ENCODE assay signal across 8 mouse cellular contexts in genomic region chr13:75752216-75752938, GRCm38 (mm10). TPM values are rescaled to one million over a fixed set of nuclear protein-coding genes. Genes with fewer than 3 reads are reported as not detected.
A peak's percentile ranks its signal among the peaks of the same experiment; 100 is the strongest.
DNase-seq lines count a peak whose midpoint lies in the region; ATAC-seq and TF ChIP-seq lines count a peak whose summit lies in the region.

No protein-coding gene starts in this region.

- H3K9me3 ChIP-seq in hindbrain, embryonic 13.5 days: no peaks in the 10 kb centered on the region
- no peaks in the 10 kb centered on the region for H3K9me3 ChIP-seq in hindbrain, embryonic 10.5 days

- H3K27ac ChIP-seq in hindbrain, embryonic 13.5 days: no peak overlapping the region
- H3K27ac ChIP-seq in hindbrain, embryonic 10.5 days: no peak overlapping the region

- POLR2A ChIA-PET in Patski (lab: Charles Lee): no interaction called here

- H3K4me2 ChIP-seq in hindbrain, embryonic 13.5 days: no peak overlapping the region

- no peak overlapping the region for H3K9ac ChIP-seq in hindbrain, embryonic 13.5 days

- no peak overlapping the region for H3K4me3 ChIP-seq in hindbrain, embryonic 13.5 days
- no peak overlapping the region for H3K4me3 ChIP-seq in hindbrain, embryonic 10.5 days

- intact Hi-C loops in heart, postnatal 10 days (cut with DNase I): no loop called here
- intact Hi-C loops in left cerebral cortex, postnatal 25 days (cut with DNase I): no loop called here

- no peaks in the 10 kb centered on the region for H3K27me3 ChIP-seq in hindbrain, embryonic 13.5 days
- no peaks in the 10 kb centered on the region for H3K27me3 ChIP-seq in hindbrain, embryonic 10.5 days (ENCODE audit: insufficient read depth, poor library complexity, severe bottlenecking)
- H3K27me3 ChIP-seq in Patski: no peaks in the 10 kb centered on the region

- no peaks in the 10 kb centered on the region for H3K36me3 ChIP-seq in hindbrain, embryonic 13.5 days
- H3K36me3 ChIP-seq in hindbrain, embryonic 10.5 days: no peaks in the 10 kb centered on the region

- CTCF ChIA-PET in Patski (lab: Charles Lee): interaction anchor here (1.0 to 1.7 kb wide), 5 partner anchors 10 to 45 kb away, joined by 3 to 5 read pairs (median 4); no protein-coding TSS in a partner anchor

- TF ChIP-seq CTCF in Patski (IDR thresholded peaks at IDR 0.05): no peak

- no peak for DNase-seq in hindbrain, embryonic 10.5 days (ENCODE audit: low spot score)
- peak; percentile 79 for DNase-seq in Patski (ENCODE audit: low read depth, low spot score)
- DNase-seq in heart, postnatal 10 days: peak; percentile 92
- DNase-seq in left cerebral cortex, postnatal 25 days (ENCODE audit: low spot score in 2 of 2): peak; percentile 51 to 60
- DNase-seq in right cerebral cortex, postnatal 4 days: peak; percentile 40
- DNase-seq in natural killer cell, adult 2 months (ENCODE audit: low spot score in 2 of 2): no peak

- ATAC-seq in hindbrain, embryonic 13.5 days (ENCODE audit: low FRiP score): 0 out of 2 replicates have a peak, but pooled peaks have one; percentile 66
- ATAC-seq in Patski: peak; percentile 93
- ATAC-seq in common myeloid progenitor, adult 5-6 weeks (replicated peaks; ENCODE audit: low read depth, poor library complexity, severe bottlenecking): peak; percentile 92

- in situ Hi-C loops in Patski (cut with MboI; ENCODE audit: low pct_unique_long_range_greater_than_20kb): no loop called here

- H3K4me1 ChIP-seq in hindbrain, embryonic 13.5 days (replicated peaks): no peaks in the 10 kb centered on the region
- no peaks in the 10 kb centered on the region; the same call in 1 of the 2 replicates for H3K4me1 ChIP-seq in hindbrain, embryonic 10.5 days (replicated peaks)

- WGBS in hindbrain, embryonic 13.5 days: 85% methylated on average over 5 of the region's 5 CpGs
- WGBS in hindbrain, embryonic 10.5 days: 94% methylated on average over 5 of the region's 5 CpGs

RNA-seq across cellular contexts. Expression of gene Ell2, which starts 45.8 kb away (rescaled TPM):
- polyA plus RNA-seq in hindbrain, embryonic 13.5 days (2015; fragmentation: Nextera tagmentation; extraction: Ambion mirVana): 2.3 and 3.1 TPM in 2 replicates
- 3.9 and 8.1 TPM in 2 replicates for polyA plus RNA-seq in hindbrain, embryonic 10.5 days (2016; fragmentation: Nextera tagmentation; extraction: Ambion mirVana)
- polyA plus RNA-seq in Patski (2021): 11.6 TPM
- 22.9 and 34.0 TPM in 2 replicates for total RNA-seq in common myeloid progenitor, adult 5-6 weeks (2017)
- 10 to 100 TPM; 12.7 to 14.8 TPM for total RNA-seq in heart, postnatal 10 days (2021)
- total RNA-seq in left cerebral cortex, postnatal 25 days (2021): 10 to 100 TPM; 54.1 to 55.9 TPM

Comparison
In these comparisons a context has a peak if more than half of its experiments do, and no peak if none do; other contexts are left out.
1. DNase-seq: peak in Patski (single experiment), heart, postnatal 10 days (2 of 2), left cerebral cortex, postnatal 25 days (2 of 2) and right cerebral cortex, postnatal 4 days (single experiment); none in hindbrain, embryonic 10.5 days (single experiment) and natural killer cell, adult 2 months (0 of 2).
2. Peak in every context shown above with its lines, with median percentiles within 50 percentile points of each other: ATAC-seq.